Mouse (Mus musculus): ENCODE data around the gene Gm20388.

Gene Gm20388

DNA sequence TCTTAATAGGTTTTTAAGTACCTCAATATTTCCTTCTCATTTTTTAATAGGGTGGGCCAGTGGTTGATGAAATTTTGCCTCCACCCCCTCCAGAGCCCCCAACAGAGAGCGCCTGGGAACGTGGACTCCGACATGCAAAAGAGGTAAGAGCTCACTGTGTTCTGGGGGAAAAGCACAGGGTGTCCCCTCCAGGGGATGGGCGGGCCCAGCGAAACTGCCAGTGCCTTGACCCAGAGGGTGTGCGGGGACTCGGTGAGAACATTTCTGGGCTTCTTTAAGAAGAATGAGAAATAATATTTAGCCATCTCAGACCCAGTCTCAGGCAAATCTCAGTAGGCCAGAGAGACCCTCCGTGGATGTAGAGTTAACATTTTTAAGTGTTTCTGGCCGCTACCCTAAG is 2487.5 kb downstream of the Gm20388 start:
- DNase-seq (ENCODE audit: low spot score) = no peak

DNA sequence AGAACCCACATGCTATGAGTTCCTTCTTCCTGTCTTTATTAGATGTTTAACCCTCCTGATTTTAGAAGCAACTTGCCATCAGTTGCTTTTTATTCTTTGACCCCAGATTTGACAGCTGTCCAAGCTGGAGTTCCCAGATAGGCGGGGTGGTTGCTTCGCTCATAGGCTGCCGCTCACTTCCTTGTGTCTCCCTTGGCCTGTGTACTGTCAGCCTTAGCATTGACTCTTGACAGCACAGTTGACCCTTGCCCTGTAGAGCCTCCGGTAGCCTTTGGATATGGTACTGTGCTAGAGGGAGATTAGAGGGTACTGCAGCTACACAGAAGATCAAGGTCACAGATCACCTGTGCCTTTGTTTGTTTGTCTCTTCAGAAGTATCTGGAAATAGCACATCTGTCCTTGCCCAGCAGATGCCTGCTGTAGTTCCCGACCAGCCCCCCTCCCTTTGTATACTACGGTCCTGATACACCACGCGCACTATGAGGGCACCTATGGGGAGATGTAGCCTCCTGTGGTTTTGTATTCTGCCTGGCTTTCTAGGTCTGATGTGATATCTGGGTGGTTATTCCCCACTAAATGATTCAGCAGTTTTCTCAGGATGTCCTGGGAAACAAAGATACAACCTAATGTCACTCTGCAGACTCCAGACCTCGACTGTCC is 2494.6 kb downstream of the Gm20388 start:
- DNase-seq (ENCODE audit: low spot score) = no peak

DNA sequence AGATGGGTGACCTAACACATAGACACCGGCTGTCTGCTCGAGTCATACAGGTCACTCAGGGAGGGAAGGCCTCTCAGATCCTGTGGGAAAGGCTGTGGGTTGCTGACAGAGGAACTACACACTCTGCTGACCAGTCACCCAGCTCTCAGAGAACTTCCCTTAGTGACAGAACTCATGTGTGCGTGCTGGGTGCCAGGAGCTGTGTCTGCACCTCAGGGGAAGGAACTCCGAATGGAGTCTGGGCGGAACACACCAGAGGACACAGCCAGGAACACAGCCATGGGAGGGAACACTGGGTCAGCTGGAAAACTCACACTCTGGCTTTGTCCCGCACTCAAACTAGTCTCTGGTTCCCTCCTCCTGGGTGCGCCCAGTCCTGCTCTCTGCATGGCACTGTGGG is 2497.0 kb downstream of the Gm20388 start:
- DNase-seq (ENCODE audit: low spot score) = no peak

DNA sequence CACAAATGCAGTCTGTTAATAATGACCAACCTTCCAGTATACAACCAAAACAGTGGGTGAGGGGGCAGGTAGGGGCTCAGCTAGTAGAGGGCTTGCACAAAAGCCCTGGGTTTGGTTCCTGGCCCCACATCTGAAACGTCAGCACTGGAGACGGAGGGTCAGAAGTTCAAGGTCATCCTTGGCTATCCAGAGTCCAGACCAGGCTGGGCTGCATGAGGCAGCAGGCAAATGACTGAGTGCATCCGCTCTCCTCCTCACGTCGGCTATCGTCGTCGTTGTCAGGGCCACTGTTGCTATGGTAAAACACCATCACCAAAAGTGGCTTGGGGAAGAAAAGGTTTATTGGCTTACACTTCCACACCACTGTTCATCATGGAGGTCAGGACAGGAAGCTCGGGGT is 2503.7 kb downstream of the Gm20388 start:
- DNase-seq (ENCODE audit: low spot score) = no peak

DNA sequence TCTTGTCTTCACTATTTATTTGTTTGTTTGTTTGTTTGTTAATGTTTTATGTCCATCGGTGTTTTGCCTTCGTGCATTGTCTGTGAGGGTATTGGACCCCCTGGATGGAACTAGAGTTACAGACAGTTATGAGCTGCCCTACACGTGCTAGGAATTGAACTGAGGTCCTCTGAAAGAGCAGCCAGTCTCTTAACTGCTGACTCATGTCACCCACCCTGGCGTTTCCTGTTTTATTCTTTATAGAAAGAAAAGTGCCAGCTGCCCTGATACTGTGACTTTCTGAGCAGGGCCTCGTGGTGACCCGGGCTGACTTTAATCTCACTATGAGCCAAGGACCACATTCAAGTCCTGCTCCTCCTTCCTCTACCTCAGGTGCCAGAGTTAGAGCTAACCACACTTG is 2504.9 kb downstream of the Gm20388 start:
- no peak for DNase-seq (ENCODE audit: low spot score)

DNA sequence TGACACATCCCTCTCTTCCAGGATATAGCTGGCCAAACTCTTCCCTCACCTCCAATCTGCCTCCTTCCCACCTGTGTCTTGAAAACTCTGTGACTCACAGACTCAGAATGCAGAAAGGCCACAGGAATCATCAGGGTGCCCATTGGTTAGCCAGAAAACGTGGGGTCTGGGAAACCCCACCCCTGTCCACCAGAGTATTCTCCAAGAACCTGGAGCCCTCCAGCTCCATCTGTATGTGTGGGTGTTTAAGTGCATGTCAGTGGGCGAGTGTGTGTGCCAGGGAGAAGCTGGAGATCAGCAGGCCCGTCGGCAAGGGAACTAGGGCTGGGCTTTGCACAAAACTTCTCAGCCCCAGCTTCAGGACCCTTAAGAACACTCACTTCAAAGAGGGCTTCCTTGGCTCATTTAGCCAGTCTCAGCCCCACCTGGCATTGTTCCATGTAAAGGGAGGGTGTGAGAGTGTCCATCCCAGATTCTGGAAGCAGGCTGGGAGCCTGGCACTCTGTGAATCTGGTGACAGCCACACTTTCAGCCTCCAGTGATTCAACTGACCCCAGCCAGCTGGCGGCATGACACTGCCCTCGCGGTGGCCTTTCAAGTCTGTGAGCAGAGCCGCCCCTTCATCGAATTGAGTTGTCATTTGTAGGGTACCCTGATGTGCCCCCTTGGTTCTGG is 2509.4 kb downstream of the Gm20388 start:
- DNase-seq (ENCODE audit: low spot score) = no peak

DNA sequence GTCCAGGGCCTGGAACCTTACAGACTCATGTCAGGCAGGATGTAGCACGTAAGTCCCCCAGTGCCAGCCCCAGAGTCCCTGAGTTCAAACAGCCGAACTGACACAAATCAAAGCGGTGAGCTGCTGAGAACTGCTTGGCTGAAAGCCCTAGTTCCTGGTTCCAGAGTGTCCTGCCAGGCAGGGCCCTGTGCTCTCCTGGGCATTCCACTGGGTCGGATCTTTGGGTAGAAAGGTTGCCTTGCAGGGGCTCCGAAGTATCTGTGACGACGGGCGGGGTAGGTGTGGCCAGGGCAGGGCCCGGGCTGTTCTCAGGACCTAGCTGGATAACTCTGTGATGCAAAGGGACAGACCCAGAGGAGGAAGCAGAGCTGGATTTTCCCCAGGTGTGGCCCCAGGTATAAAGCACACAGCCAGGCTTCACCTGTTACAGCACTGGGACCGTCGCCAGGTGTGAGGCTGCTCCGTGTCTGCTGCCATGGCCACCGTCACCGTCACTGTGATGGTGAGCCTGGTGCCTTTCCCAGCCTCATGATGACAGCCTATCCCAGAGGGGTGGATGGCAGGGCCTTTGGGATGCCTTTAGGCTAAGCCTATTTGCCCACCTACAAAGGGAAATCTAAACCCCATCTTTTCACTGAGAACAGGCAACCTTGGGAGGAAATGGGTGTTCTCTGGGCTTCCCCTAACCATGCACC is 2510.9 kb downstream of the Gm20388 start, which contains the start of gene Il17c:
Gene Il17c (plus strand): TSS at position 645 of the 695 bp plus-strand sequence.
- no peak for DNase-seq (ENCODE audit: low spot score)

DNA sequence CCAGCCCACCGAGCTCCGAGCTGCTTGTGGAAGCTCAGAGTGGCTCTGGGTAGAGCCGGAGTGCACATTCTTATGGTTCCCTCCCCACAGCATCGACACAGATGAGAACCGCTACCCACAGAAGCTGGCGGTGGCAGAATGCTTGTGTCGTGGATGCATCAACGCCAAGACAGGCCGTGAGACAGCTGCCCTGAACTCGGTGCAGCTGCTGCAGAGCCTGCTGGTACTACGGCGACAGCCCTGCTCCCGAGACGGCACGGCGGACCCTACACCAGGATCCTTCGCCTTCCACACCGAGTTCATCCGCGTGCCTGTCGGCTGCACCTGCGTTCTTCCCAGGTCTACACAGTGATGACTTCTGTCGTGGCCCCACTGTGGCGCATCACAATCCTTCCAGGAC is 2512.6 kb downstream of the Gm20388 start:
- no peak for DNase-seq (ENCODE audit: low spot score)

DNA sequence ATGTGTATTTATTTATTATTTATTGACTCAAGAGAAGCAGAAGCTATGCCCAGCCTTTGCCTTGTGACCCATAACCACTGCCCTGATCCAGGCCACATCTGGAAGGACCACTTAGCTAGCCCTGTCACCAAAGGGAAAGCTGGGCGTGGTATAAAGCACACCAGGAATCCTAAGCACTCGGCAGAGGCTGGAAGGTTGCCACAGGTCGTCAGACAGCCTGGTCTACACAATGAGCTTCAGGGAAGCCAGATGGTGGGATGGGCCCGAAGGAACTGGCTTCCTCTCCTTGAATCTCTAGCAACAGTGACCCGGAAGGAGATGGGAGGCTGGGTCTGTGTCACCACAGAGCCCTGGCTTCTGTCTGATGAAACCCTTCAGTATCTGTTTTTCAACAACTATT is 2513.0 kb downstream of the Gm20388 start:
- DNase-seq (ENCODE audit: low spot score) = peak; percentile 38

DNA sequence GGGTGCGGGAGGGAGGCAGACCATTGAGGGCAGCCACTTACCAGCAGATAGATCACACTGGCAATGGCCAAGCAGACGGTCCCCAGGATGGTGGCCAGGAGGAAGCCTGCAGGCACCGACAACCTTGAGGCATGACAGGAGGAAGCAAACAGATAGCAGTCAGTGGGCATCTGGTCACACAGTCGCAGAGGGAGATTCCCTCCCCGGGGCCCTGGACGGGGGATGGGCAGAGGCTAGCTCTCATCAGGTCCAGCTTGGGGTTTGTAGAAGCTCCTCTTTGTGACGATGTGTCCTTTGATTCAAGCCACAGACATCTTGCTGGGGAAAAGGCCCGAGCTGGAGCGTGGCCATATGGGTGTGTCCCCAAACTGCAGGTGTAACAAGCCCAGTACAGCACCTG is 2515.5 kb downstream of the Gm20388 start:
- no peak for DNase-seq (ENCODE audit: low spot score)

DNA sequence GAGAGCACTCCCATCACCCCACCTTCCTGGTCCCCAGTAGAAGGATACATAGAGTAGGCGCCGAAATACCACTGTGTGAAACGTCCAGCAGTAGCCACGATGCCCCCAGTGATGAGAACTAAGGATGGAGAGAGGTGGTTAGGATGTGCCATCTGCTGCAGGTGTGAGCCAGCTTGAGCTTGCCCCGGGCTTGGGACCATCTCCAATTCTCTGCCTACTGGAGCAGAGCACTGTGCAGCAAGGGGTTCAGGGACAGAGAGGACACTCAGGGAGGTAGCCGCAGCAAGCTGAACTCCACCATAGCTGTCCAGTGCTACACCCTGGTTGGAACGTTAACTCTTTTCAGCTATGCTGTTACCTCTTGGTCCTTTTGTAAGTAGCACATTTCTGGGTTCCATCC is 2517.0 kb downstream of the Gm20388 start:
- no peak for DNase-seq (ENCODE audit: low spot score)

DNA sequence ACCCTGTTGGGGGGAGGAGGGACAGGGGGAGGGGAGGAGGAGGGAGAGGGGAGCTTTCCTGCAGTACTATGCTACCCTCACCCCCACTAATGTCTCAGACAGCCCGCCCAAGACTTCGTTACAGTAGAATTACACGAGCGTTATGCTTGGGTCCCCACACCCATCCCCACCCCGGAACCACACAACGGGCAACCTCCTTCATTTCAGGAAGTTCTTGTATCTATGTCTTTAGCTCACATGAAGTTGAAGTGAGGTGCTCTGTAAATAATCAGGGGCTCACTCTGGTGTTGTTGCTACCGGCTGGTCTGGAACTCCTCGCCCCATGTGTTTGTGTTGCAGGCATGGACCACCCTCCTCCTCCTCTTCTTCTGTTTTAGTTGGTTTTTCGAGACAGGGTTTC is 2517.5 kb downstream of the Gm20388 start:
- DNase-seq (ENCODE audit: low spot score) = no peak

DNA sequence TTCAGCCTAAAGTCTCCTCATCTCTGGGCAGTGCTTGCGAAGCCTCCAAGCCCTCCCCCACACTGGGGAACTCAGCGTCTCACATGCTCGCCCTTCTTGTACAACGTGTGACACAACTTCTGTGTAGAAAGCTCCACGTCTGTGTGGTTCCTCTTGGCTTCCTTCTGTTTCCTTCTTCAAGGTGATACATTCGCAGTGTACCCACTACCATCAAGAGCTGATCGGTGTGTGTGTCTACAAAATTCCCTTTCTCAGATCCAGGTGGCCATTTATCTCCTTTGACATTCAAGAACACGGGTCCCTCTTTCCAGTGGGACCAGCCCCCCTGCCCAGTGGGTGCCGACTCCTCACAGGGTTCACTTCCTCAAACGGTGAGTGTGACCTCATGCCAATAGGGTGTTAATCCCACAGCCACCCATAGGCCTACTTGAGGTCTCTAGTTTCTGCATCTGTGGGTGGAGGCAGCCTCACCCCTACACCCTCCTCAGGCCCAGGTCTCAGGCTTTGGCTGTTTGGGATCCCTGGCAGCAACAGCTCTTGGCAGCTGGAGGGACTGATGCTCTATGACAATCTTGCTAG is 2519.5 kb downstream of the Gm20388 start:
- no peak for DNase-seq (ENCODE audit: low spot score)

DNA sequence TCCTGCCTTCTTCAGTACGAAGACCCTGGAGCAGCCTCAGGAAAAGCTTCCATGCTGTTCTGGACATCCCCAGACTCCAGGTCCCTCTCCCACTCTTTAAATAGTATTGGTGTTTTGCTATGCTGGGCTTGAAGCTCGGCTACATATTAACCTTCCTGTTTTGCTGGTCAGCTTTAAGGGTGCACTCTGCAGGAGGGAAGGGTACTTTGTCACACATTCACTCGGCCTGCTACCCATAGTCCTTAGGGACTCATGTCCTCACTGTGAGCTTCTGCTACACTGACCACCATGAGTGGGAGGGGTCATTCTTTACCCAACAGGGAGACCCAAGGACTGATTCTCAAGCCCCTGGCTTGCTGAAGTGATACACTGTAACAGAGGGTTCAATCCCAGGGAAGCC is 2520.0 kb downstream of the Gm20388 start:
- no peak for DNase-seq (ENCODE audit: low spot score)

DNA sequence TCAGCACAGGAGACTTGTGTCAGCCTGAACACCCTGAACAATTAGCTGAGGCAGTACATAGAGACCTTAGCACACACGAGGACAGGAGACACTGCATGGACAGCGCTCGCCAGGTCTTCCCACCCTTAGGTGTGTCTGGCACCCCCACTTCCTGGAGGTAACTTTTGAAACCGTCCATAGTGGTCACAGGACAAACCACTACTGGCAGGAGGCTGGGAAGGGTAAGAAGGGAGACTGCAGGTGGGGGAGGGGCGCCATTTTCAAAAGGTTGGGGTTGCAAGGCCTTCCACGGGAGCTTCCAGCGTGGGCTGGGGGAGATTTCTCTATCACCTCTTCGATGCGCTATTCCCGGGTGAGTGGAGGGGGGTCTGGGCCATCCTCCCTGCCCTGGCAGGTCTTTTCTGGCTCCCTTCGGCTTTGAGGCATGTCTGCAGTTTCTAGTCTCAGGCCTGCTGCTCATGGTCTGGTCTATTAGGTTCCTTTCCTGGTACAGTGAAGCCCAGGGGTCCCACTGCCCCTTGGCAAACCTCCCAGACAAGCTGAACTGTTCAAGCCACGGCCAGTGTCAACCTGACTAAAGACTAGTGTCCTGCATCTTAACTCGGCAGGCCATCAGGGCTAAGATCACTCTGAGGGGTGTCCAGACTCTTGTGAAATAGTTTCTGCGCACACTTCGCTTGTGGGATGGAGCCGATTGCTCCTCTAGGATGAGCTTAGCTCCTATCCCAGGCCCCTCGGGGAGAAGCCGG is 2521.2 kb downstream of the Gm20388 start:
- DNase-seq (ENCODE audit: low spot score) = no peak

DNA sequence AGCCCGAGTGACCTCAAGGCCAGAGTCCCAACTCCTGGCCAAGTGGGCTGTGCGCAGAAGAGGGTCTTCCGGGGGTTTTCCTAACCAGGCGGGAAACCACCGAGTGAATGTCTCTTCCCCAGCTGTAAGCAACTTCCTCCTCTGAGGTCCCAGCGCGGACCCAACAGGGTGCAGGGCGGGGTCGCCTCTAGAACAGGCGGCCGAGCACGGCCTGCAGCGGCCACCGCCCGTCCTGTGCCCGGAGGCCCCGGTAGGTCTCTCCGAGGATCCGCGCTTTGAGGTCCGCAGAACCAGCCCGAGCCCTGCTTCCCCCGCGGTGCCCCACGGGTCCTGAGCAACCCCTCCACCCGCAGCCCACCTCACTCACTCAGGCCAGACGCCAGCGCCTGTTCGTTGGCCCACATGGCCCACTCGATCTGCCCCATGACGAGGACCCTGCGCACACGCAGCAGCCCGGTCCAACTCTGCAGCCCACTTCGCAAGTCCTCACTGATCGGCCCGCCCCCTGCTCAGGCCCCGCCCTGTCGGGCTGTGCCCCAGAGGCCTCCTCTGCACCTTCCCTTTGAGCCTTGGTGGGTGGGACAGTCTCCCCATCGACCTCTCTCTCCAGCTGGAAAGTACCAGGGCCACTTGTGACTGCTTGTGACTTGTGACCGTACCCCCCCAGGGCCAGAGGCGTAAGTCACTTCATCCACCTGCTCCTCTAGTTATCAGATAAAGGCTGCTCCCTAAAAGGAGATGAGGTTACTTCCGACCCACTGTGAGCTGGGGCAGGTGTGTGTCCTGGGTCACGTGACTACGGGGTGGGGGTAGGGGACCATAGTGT is 2522.0 kb downstream of the Gm20388 start, which contains the start of gene Cyba:
Gene Cyba (minus strand): TSS at position 488 of the 826 bp plus-strand sequence.
- DNase-seq (ENCODE audit: low spot score) = peak; percentile 59

DNA sequence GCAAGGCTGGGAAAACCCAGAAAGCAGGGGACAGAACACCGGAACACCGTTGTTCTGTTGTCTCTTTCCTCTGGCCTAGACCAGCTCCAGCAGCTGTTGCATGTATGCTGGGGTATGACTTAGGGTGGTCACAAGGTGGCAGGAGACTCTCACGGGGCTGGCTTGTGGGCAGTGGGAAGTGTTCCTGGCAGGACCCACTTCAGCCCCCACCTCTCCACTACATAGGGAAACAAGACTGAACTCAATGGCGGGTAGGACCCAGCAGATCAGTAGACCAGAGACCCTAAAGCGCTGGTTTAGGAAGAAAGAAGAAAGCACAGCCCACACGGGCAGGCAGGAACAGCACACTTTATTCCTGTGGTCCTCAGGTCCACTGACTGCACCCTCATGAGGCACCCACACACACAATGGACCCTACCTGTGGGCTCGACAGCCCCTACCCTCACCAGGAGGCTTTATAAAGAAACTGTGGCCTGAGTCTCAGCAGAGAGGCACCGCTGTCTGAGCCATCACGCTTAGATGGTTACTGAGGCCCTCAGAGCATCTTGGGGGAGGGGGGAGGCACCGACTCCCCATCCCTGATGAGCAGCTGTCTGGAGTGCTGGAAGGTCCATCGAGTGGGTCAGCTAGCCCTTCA is 2522.7 kb downstream of the Gm20388 start:
- DNase-seq (ENCODE audit: low spot score) = no peak

DNA sequence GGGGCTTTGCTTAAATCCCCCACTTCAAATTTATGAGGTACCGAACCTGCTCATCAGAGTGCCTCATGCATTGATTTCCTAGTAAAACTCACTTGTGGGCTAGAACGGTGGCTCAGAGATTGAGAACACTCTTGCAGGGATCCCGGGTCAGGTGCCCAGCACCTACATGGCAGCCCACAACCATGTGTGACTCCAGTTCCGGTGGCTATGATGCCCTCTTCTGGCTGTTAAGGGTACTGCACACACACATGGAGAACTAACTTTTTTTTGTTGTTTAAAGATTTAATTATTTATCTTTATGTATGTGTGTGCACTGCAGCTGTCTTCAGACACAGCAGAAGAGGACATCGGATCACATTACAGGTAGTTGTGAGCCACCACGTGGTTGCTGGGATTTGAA is 2524.7 kb downstream of the Gm20388 start:
- no peak for DNase-seq (ENCODE audit: low spot score)

DNA sequence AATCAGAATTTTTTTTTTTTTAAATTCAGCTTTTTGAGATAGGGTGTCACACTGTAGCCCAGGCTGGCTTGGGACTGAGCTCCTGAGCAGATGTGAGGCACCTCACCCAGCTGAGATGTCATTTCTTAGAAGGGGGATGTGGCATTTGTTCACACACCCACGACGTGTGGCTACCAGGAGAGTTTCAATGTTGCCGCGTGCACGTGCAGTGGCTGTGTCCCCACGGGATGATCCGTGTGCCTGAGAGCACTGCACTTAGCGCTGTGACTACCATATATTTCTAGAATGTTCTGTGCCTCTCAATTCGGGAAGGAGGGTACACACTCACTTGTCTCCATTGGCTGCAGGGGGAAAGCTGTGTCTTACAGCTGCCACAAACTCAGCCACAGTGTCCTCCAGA is 2525.5 kb downstream of the Gm20388 start:
- no peak for DNase-seq (ENCODE audit: low spot score)

DNA sequence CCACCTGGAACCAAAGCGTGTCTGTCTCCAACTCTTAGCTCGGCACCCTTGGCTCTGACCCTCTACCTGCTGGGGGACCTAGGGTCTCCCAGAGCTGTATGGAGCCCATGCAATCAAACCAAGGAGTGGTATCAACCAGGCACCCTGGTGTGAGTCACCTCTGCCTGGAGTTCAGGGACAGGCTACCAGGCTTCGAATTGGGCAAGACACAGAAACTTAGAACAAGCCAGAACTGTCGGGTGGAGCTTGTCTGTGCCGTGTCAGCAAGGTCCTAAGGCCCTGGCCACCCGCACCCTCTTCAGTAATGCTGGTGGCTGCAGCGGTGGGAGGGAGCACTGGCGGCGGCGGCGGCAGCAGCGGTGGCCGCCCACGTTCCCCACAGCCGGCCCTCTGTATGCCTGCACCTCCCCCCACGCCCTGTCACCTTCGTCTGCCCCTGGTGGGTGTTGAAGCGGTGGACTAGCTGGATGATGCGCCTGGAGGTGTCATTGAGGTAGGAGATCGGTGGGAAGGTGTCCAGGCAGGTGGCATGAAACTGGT is 2526.0 kb downstream of the Gm20388 start:
- no peak for DNase-seq (ENCODE audit: low spot score)

Measured in ovary, postnatal 14 days (tissue).